Comparison of ENCODE assay signal across 8 mouse cellular contexts in the genomic region with DNA sequence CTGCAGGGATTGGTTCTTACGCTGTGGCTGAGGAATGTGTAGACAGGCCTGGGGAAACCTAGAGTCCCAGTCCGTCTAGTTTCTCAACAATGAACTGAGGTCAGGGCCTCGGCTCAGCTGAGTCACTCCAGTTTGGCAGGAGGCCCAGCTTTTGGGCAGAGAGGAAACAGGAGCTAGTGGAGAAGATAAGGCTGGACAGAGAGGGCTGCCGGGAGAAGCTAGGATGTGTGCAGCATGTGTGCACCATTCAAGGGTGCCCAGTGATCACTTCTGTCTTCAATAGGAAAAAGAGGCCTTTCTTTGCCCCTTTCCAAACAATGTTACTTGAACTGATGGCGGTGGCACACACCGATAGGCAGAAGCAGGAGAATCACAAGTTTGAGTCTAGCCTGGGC. TPM values are rescaled to one million over a fixed set of nuclear protein-coding genes. Genes with fewer than 3 reads are reported as not detected.
DNase-seq lines count a peak whose midpoint lies in the region; ATAC-seq and TF ChIP-seq lines count a peak whose summit lies in the region.

No protein-coding gene starts in this region.

- intact Hi-C loops in heart, postnatal 10 days (cut with DNase I): no loop called here

- H3K27ac ChIP-seq in embryonic facial prominence, embryonic 13.5 days: peak overlapping the region; percentile 8; the same call in 1 of the 2 replicates
- peak overlapping the region; percentile 73 for H3K27ac ChIP-seq in liver, embryonic 15.5 days (replicated peaks)
- H3K27ac ChIP-seq in thymus, adult 2 months (ENCODE audit: control insufficient read depth, insufficient read depth, low read length): no peak overlapping the region

- H3K36me3 ChIP-seq in embryonic facial prominence, embryonic 13.5 days: peaks cover 20% of the 10 kb centered on the region; the same call in 1 of the 2 replicates
- H3K36me3 ChIP-seq in liver, embryonic 15.5 days (replicated peaks): peaks cover 6% of the 10 kb centered on the region
- no peaks in the 10 kb centered on the region for H3K36me3 ChIP-seq in thymus, adult 2 months (ENCODE audit: control insufficient read depth, insufficient read depth, low read length)

- H3K9ac ChIP-seq in embryonic facial prominence, embryonic 13.5 days: no peak overlapping the region
- no peak overlapping the region for H3K9ac ChIP-seq in liver, embryonic 15.5 days

- peak; percentile 50 for DNase-seq in layer of hippocampus, adult 11-12 months (ENCODE audit: low spot score)
- no peak for DNase-seq in layer of hippocampus, postnatal 25 days (ENCODE audit: extremely low spot score in 1 of 2, low spot score in 1 of 2)
- peak; percentile 95 to 96 for DNase-seq in heart, postnatal 10 days
- peak; percentile 67 for DNase-seq in spleen, adult 12 weeks (ENCODE audit: low spot score)
- no peak for DNase-seq in natural killer cell, adult 2 months (ENCODE audit: low spot score in 2 of 2)
- no peak for DNase-seq in thymus, adult 2 months

- H3K4me2 ChIP-seq in embryonic facial prominence, embryonic 13.5 days: no peak overlapping the region
- H3K4me2 ChIP-seq in liver, embryonic 15.5 days: peak overlapping the region; percentile 7; the same call in 1 of the 2 replicates

- H3K27me3 ChIP-seq in embryonic facial prominence, embryonic 13.5 days: no peaks in the 10 kb centered on the region
- H3K27me3 ChIP-seq in liver, embryonic 15.5 days: no peaks in the 10 kb centered on the region
- H3K27me3 ChIP-seq in thymus, adult 2 months (ENCODE audit: control insufficient read depth, insufficient read depth, low read length): no peaks in the 10 kb centered on the region

- H3K4me1 ChIP-seq in embryonic facial prominence, embryonic 13.5 days: peaks cover 18% of the 10 kb centered on the region
- H3K4me1 ChIP-seq in liver, embryonic 15.5 days (replicated peaks): peaks cover 42% of the 10 kb centered on the region
- H3K4me1 ChIP-seq in thymus, adult 2 months (replicated peaks; ENCODE audit: control insufficient read depth, insufficient read depth, low read length): peaks cover 8% of the 10 kb centered on the region; the same call in 1 of the 2 replicates

- ATAC-seq in embryonic facial prominence, embryonic 13.5 days (ENCODE audit: insufficient number of reproducible peaks, insufficient read depth, low FRiP score, low TSS enrichment, low read depth): no peak
- peak; percentile 68 for ATAC-seq in liver, embryonic 15.5 days (ENCODE audit: insufficient read depth)

- 67% methylated on average over 6 of the region's 6 CpGs for WGBS in embryonic facial prominence, embryonic 13.5 days
- 27% methylated on average over 6 of the region's 6 CpGs for WGBS in liver, embryonic 15.5 days (ENCODE audit: insufficient replicate concordance)
- WGBS in thymus, adult 2 months: 50% methylated on average over 6 of the region's 6 CpGs

- no peaks in the 10 kb centered on the region for H3K9me3 ChIP-seq in embryonic facial prominence, embryonic 13.5 days
- no peaks in the 10 kb centered on the region for H3K9me3 ChIP-seq in liver, embryonic 15.5 days (replicated peaks)

- TF ChIP-seq CTCF in thymus, adult 2 months (IDR thresholded peaks at IDR 0.05; ENCODE audit: borderline replicate concordance, control insufficient read depth, extremely low read depth, insufficient read depth, low read length, poor library complexity): no peak

- no peak overlapping the region for H3K4me3 ChIP-seq in embryonic facial prominence, embryonic 13.5 days
- H3K4me3 ChIP-seq in liver, embryonic 15.5 days (replicated peaks): no peak overlapping the region
- no peak overlapping the region for H3K4me3 ChIP-seq in thymus, adult 2 months (ENCODE audit: control insufficient read depth, insufficient read depth, low read length)

- no peak for TF ChIP-seq POLR2A in thymus, adult 2 months (IDR thresholded peaks at IDR 0.05; ENCODE audit: control insufficient read depth, extremely low read depth, insufficient read depth, low read length, poor library complexity)

RNA-seq across cellular contexts. Expression of gene Ccdc159, which starts 3.2 kb away (rescaled TPM):
- total RNA-seq in layer of hippocampus, postnatal 25 days (2021): 10 to 100 TPM; 13.2 to 18.5 TPM
- polyA plus RNA-seq in embryonic facial prominence, embryonic 13.5 days (2015; fragmentation: Nextera tagmentation; extraction: Ambion mirVana): 4.1 and 4.3 TPM in 2 replicates
- total RNA-seq in heart, postnatal 10 days (2021): 1 to 10 TPM in 1 of 2 experiments, under 1 TPM in 1; 0.74 to 1.0 TPM
- 0.99 and 1.5 TPM in 2 replicates for polyA plus RNA-seq in liver, embryonic 15.5 days (2015; fragmentation: Nextera tagmentation; extraction: Ambion mirVana)
- polyA plus RNA-seq in thymus, adult 2 months (2012; rRNA removed): 1.3 and 1.9 TPM in 2 replicates

RNA-seq across cellular contexts. Expression of gene Tmem205, which starts 3.3 kb away (rescaled TPM):
- 10 to 100 TPM; 40.2 to 45.0 TPM for total RNA-seq in layer of hippocampus, postnatal 25 days (2021)
- polyA plus RNA-seq in embryonic facial prominence, embryonic 13.5 days (2015; fragmentation: Nextera tagmentation; extraction: Ambion mirVana): 44.5 and 46.7 TPM in 2 replicates
- total RNA-seq in heart, postnatal 10 days (2021): 10 to 100 TPM; 24.3 to 28.6 TPM
- polyA plus RNA-seq in liver, embryonic 15.5 days (2015; fragmentation: Nextera tagmentation; extraction: Ambion mirVana): 137 and 160 TPM in 2 replicates
- polyA plus RNA-seq in thymus, adult 2 months (2012; rRNA removed): 40.0 and 47.7 TPM in 2 replicates

RNA-seq across cellular contexts. Expression of gene Rab3d, which starts 6.1 kb away (rescaled TPM):
- total RNA-seq in layer of hippocampus, postnatal 25 days (2021): 10 to 100 TPM; 19.5 to 24.0 TPM
- 16.6 and 18.2 TPM in 2 replicates for polyA plus RNA-seq in embryonic facial prominence, embryonic 13.5 days (2015; fragmentation: Nextera tagmentation; extraction: Ambion mirVana)
- total RNA-seq in heart, postnatal 10 days (2021): 10 to 100 TPM; 10.3 to 12.6 TPM
- 12.0 and 13.1 TPM in 2 replicates for polyA plus RNA-seq in liver, embryonic 15.5 days (2015; fragmentation: Nextera tagmentation; extraction: Ambion mirVana)
- 34.9 and 40.3 TPM in 2 replicates for polyA plus RNA-seq in thymus, adult 2 months (2012; rRNA removed)

RNA-seq across cellular contexts. Expression of gene Plppr2, which starts 12.7 kb away (rescaled TPM):
- 100 to 1,000 TPM; 334 to 345 TPM for total RNA-seq in layer of hippocampus, postnatal 25 days (2021)
- polyA plus RNA-seq in embryonic facial prominence, embryonic 13.5 days (2015; fragmentation: Nextera tagmentation; extraction: Ambion mirVana): 12.7 and 14.5 TPM in 2 replicates
- total RNA-seq in heart, postnatal 10 days (2021): 1 to 10 TPM; 2.2 to 2.4 TPM
- polyA plus RNA-seq in liver, embryonic 15.5 days (2015; fragmentation: Nextera tagmentation; extraction: Ambion mirVana): 1.2 and 1.5 TPM in 2 replicates
- polyA plus RNA-seq in thymus, adult 2 months (2012; rRNA removed): 3.8 and 5.5 TPM in 2 replicates

RNA-seq across cellular contexts. Expression of gene Swsap1, which starts 31.5 kb away (rescaled TPM):
- 10 to 100 TPM; 14.7 to 16.0 TPM for total RNA-seq in layer of hippocampus, postnatal 25 days (2021)
- polyA plus RNA-seq in embryonic facial prominence, embryonic 13.5 days (2015; fragmentation: Nextera tagmentation; extraction: Ambion mirVana): 5.2 and 7.3 TPM in 2 replicates
- 1 to 10 TPM; 8.7 TPM for total RNA-seq in heart, postnatal 10 days (2021)
- 2.2 and 2.5 TPM in 2 replicates for polyA plus RNA-seq in liver, embryonic 15.5 days (2015; fragmentation: Nextera tagmentation; extraction: Ambion mirVana)
- polyA plus RNA-seq in thymus, adult 2 months (2012; rRNA removed): 6.7 and 7.6 TPM in 2 replicates

Comparison
In these comparisons a context has a peak if more than half of its experiments do, and no peak if none do; other contexts are left out.
1. DNase-seq: peak in layer of hippocampus, adult 11-12 months (single experiment), heart, postnatal 10 days (2 of 2) and spleen, adult 12 weeks (single experiment); none in layer of hippocampus, postnatal 25 days (0 of 2), natural killer cell, adult 2 months (0 of 2) and thymus, adult 2 months (single experiment).